Mouse (Mus musculus) urinary bladder, postnatal 10 days (tissue): ENCODE data around the gene Ttll8.
A peak's percentile ranks its signal among the peaks of the same experiment; 100 is the strongest.

Experiments
- DNase-seq: peaks from one replicate; pipeline ENCODE4 v3.0.0; 2022; ENCODE audit warnings: low spot score

Gene Ttll8

DNA sequence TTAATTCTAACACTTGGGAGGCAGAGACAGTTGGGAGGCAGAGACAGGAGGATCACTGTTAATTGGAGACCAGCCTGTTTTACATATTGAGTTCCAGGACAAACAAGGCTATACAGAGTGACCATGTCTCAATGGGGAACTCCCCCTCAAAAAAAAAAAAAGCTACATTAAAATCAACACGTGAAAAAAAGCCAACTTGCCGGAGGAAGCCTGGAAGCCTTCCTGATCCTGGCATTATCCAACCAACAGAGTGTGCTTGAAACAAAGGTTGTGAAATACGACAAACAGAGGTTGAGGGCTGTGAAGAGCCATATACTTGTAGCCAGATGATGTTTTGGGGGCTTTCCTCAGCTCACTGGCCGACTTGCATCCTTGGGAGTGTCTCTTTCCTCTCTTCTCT, 71.4 kb downstream of the Ttll8 start:
- DNase-seq, result no peak

DNA sequence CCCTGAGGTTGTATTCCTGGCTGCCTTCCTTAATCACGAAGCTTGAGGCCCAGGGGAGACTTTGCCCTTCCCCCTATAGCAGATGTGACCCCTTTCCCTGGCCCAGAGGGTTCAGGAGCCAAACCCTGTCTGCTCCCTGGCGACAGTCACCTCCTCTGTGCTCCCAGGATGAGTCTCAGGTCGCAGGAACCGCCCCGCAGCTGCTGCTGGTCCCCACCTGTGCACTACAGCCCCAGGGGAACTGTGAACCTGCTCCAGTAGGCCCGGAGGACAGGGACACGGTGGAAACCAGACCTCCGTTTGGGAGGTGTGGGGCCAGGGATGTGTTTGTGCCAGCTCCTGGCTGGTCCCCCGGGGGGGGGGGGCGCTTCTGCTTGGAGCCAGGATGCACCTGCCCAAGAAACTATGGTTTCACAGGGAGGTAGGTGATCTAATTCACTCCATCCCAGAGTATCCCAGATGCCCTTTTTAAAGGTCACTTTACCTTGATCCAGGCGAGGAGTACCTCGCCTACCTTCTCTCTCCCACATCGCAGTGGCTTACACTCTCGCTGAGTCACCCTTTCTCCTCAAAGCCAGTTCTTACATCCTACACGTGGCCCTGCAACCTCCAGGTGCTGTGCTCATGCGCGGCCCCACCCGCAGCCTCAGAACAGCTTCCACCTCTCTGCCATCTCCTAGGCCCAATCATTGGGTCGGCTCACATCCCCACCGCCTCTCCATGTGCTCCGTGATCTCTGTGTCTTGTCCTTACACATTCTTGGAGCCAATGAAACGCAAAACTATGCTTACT, 72.8 kb downstream of the Ttll8 start:
- DNase-seq, result no peak

DNA sequence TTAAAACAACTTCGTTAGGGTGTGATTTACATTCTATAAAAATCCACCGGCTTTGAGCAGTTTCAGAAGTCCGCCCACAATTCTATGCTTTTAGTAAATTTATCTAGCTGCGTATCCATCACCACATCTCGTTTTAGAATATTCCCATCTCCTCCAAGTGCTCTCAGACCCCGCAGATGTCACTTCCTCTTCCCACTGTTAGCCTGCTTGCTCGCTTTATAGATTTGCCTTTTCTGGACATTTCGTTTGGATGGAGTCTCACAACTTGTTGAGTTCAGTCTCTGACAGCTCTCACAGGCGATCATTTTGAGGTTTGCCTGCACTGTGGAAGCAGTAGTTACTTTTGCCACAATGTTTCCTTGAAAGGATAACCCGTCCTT, 77.2 kb downstream of the Ttll8 start:
- DNase-seq, result no peak

DNA sequence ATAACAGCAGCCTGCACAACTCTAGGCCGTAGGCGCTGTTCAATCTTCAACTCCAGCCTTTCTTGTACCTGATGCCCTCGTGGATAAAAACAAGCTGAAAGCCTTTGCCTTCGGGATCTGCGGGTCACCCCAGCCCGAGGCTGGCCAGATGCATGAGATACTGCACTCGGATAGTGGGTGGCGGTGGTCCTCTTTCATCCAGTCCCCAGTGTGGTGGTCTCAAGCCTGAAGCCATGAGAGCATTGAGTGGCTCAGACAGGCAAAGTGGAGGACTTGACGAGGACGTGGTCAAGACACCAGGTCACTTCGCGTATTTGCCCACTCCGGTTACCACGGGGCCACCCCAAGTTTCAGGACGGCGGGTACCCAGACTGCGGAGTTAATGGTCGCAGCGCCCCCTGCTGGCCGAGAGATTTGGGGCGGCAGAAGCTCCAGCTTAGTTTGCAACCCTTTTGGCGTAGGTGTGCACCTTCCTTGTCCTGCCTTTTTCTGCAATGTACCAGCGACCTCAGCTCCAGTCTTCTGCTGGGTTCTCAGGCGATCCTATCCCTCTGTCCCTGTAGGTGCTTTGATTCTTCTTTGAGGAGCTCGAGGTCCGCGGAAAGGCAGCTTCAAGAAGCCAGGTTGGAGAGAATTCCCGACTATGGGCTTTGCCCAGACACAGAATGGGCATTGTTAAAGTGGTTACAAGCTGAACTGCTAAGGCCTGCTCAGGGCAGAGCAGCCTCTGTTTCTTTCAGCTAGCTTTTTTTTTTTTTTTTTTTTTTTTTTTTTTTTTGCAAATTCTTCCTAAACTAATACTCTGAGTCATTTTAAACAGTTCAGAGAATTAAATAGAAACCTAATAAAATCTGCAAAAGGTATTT, 77.8 kb downstream of the Ttll8 start:
- DNase-seq, result peak; percentile 67

DNA sequence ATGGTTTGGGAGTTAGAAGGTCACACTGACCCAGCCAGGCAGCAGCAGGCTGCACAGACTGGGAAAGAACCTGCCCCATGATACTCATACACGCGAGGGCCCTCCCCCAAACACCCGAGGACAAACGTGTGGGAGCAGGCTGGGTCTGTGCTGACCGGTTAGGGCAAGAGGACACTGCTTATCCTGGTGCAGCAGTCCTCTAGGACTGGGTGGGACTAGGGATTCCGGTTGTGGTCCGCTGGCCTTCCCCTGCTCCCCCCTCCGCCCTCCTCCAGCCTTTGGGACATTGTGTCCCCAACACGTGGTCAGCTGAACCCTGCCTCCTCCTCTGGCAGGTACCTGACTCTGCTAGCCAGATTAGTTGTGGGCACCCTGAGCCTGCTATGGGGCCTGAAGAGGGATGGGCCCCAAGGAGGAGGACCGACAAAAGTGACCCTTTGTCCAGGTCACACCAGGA, 78.6 kb downstream of the Ttll8 start:
- no peak for DNase-seq

DNA sequence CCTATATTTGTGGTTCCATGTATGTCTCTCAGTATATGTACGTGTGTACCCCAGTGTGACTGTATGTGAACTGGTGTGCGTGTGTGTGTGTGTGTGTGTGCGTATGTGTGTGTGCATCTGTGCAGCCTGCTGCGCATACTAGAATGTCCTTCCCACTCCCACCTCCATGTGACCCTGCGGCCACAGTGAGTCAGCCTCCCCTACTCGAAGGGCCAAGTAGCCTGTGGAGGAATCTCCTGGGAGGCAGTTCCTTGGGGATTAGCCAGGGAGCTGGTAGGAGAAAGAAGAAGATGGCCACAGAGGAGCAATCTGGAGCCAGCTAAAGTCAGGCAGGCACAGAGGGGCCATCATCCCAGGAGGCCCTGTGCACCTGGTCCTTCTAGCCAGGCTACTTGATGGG, 79.7 kb downstream of the Ttll8 start:
- no peak for DNase-seq

DNA sequence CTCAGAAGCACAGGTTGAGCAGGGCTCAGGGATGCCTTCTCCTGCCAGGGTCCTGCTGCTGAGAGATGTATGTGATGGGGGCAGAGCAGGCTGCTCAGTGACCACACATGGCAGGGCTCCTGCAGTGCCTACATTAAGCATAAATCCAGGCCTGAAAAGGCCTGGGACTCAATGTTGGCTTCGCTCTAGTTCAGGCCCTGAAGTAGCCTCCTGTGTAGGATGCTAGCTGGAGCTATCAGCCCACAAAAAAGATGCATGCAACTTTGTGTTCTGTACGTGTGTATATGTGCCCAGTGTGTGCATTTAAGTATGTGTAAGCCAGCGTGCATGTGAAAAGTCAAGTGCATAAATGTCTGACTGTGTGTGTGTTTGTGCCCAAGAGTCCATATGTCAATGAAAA, 80.2 kb downstream of the Ttll8 start:
- DNase-seq, result no peak

DNA sequence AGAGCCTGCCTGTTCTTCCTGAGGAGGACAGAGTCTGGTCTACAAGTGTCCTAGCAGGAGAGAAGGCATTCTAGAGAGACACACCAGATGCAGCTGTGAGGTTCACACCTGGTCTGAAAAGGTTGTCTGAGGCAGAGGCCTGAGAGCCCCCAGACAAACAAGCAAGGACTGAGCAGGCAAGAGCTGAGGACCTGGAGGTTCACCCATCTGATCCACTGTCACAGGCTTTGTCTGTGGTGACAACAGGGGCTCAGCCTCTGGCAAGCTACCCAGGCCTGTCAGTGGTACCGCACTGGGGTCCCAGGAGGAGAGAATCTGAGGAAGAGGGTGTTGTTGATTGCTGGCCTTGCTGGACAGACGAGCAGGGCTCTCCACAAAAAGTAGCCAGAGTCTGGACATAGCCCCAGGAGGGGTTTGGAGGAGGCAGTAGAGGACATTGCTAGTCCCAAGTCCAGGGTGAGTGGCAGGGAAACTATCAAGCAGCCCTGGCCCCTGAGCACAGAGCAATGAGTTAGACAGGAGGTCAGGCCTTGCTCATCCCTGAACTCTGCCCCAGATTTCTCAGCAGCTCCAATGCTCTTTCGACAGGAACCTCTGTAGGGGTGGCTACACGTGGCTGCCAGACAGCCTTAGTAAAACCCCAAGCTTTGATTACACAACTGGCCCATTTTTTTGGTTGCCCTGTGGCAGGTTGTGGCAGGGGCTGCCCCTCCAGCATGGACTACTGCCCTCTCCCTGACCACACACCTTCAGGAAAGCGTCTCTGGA, 83.6 kb downstream of the Ttll8 start:
- DNase-seq, result no peak

DNA sequence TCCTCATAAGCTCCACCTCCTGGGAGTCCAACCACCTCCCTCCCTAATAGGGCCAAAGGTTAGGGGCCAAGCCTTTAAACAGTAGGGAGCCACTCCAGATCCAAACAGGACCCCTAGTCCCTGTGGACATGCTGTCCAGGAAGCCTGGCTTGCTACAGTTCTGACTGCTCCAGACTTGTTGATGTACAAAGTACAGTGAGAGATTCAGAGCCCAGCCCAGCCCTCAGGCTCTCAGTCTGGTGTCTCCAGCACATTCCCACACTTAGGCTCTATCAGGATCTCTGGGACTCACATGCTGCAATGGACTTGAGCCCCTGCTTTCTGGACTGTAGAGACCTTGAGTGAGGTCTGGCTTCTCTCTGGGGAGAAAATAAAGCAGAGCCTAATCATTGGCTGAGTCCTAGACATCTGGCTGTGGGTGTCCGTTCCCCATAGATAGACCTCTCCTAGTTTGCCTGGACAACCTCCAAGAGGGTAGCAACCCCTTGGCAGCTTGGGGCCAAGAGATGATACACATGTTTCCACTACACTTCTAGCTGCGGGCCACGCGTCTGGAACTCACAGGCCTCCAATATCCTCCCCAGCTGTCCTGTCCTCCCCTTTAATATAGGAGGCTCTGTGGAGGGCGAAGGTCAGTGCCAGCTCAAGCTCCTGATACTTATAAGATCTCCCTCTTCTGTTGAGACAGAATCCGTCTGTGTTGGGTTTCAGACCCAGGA, 86.0 kb downstream of the Ttll8 start:
- no peak for DNase-seq

DNA sequence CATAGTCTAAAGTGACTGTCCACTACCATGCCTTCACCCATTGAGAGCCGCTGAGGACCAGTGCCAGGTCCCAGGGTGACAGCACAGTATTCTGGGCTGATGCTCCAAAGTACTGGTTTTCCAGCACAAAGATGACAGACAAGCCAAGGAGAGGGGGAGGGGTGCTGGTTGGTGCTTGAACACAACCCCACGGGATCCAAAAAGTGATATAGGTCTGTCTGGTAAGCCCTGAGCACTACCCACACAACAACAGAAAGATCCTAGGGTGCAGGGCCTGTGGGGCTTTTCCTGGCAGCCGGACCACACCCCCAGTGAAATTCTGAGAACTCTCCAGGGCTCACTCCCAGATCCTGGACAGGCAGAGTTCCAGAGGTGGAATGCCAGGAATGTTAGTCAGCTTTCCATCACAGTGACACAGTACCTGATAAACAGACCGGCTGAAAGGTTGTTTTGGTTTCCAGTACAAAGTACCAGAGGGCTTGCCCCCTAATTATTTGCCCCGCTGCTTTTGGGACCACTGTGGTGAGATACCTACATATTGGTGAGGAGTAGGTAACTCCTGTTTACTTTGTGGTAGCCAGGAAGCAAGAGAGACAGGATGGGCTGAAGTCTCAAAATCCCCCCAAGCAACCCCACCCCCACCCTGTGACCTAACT, 86.7 kb downstream of the Ttll8 start:
- DNase-seq, result no peak

DNA sequence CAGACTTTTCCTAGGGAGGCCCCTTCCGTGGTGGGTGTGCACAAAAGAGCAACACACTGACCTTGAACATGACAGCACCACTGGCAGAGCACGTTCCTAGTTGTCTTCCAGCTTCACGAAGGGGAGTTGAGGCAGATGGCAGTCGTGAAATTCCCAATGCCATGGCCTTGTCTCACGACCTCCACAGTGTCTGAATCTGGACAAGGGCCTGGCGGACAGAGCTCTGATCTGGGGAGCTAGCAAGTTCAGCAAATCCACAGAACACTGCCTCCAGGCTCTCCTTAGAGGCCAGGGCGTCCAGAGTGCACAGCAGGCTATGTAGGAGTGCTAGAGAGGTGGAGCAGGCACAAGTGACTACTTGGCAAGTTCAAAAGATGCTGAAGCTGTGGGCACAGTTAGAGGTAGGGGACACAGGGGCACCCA, 87.3 kb downstream of the Ttll8 start:
- no peak for DNase-seq

DNA sequence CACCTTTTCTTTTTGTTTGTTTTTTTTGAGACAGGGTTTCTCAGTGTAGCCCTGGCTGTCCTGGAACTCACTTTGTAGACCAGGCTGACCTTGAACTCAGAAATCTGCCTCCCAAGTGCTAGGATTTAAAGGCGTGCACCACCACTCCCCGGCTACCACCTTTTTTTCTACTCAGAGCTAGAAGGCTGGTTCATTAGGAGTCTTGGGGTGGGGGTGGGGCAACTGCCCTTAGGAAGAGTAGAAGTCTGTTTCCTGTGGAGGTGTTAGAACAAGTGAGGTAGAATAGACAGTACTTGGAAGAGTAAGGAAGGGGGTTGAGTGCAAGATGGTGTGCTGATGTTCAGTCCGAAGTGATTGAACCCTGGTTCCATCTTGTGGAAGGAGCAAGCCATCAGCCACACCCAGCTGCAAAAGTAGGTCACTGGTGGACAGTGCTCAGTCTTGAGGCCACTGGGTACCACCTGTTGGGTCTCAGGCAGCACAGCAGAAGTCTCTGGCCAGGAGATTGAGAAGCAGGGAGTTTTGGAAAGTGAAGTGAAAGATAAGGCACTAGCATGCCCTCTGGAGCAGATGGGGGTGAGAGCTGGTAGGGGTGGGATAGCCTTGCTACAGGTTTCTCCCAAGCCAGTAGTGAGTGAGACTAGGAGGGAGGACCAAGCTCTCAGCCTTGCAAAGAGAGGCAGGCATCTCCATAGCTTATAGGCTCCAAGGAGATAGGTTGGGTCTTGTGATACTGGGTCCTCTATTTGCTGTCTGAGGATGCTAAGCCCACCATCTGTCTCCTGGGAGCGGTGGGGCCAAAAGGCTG, 88.1 kb downstream of the Ttll8 start:
- DNase-seq, result no peak

DNA sequence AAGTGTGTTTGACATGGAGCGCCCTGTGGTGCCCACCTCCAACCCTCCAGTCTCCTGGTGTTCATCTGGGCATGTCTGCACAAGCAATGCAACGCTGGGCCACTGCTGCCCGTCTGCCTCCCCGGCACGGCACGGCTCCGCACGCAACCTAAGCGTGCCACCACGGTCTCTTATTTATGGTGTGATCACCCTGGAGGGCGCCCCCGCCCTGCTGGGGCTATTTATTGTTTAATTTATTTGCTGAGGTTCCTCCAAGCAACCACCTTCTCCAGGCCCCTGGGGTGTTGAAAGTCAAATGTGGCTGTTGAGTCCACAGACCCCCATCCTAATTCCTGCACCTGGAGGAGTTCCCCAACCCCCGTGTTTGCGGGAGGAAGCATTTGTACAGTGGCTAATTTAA, 89.2 kb downstream of the Ttll8 start:
- no peak for DNase-seq

DNA sequence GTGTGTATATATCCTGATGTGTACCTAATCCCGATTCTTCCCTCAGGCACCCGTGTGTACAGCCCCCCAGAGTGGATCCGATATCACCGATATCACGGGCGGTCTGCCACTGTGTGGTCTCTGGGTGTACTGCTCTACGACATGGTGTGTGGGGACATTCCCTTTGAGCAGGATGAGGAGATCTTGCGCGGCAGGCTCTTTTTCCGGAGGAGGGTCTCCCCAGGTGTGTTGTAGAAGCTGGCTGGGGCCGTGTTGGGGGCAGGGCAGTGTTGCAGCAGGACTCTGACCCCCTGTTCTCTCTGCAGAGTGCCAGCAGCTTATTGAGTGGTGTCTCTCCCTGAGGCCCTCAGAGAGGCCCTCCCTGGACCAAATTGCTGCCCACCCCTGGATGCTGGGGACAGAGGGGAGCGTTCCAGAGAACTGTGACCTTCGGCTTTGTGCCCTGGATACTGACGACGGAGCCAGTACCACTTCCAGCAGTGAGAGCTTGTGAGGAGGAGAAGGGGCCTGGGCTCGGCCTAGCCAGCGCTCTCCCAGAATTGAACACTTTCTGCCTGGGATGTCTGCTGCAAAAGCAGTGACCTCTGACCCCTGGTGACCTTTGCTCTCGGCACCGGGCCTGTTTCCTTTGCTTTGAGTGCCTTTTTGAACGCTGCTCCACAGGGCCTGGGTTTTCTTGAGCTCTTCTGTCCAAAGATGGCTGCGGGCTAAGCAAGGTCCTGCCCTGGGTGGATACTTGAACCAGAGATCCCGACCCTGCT, 89.8 kb downstream of the Ttll8 start:
- no peak for DNase-seq

DNA sequence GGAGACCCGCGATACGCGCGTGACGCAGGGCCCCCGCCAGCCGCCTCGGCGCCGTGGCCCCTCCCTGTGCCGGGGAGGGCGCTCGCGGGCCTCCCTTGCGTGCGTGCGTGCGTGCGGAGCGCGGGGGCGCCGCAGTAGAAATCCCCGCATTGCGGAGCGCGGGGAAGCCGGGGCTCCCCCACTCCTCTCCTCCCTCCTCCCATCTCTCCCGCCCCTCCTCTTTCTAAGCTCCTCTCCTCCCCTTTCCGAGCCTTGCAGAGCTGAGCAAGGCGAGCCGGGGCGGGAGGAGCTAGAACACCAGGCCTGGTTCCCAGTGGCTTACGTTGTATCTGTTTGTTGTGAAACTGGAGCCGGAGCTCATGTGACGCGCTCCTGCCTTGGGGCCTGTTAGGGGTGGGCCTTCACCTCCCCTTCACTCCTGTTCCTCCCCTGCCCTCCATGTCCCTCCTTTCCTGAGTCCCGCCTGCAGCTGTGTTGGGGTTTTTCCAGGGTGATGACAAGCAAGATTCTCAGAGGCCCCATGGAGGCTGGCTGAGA, 90.5 kb downstream of the Ttll8 start:
- peak; percentile 67 for DNase-seq

DNA sequence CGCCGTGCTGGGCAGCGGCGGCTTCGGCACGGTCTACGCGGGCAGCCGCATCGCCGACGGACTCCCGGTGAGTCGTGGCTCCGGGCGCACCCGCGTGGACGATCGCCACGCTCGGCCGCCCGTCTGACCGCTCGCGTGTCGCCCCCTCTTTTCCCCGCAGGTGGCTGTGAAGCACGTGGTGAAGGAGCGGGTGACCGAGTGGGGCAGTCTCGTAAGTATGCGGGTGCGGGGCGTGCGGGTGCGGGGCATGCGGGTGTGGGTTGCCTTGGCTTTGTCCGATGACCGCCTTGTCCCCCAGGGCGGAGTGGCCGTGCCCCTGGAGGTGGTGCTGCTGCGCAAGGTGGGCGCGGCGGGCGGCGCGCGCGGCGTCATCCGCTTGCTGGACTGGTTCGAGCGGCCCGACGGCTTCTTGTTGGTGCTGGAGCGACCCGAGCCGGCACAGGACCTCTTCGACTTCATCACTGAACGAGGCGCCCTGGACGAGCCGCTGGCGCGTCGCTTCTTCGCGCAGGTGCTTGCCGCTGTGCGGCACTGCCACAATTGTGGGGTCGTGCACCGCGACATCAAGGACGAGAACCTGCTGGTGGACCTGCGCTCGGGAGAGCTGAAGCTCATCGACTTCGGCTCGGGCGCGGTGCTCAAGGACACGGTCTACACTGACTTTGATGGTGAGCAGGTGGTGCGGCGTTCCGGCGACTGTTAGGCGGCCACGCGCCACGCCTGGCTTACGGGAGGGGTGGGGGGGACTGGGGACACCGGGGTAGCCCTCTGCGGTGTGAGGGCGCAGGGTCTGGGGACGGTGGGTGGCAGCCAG, 91.1 kb downstream of the Ttll8 start:
- no peak for DNase-seq

DNA sequence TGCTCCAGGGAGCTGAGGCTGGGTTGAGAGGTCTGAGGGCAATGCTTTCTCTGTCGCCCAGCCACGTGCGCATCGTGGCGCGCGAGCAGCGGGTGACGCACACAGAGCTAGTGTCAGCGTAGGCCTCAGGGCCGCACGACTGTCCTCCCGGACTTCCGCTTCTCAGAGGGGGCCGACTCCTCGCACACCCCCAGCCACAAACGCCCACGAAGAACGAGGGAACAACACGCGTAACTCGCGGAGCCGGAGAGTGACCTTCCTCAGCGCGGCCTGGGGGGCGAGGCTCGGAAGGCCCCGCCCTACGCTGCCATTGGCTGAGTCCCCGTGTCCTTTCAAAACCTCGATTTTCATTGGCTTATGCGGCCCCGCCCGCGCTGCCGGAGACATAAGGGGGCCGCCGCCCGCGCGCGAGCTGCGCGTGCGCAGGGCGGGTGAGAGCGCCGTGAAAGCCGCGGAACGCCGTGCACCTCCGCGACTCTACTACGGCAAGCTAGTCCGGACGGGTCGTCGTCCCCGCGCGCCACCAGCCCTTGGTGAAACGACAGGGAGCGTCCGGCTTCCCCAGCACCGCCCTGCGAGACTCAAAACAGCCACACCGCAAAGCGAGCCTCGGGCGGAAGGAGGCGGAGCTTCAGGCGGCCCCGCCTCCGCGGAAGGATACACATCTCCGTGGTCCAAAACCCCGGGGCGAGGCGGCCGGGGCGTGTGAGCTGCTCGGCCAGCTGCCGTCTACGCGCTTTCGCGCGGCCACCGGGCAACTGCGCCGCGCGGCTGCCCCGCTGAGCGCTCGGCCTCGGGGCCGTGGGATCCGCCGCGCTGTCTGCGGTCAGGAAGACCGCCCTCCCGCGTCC, 92.2 kb downstream of the Ttll8 start, which contains the start of gene Pim3:
Gene Pim3, plus strand, starts transcription at position 415 of the 851 bp plus-strand sequence.
- peak; percentile 77 for DNase-seq
